Mouse (Mus musculus) liver, adult 2 months (tissue): ENCODE data around the gene Aass. TPM values are rescaled to one million over a fixed set of nuclear protein-coding genes. Genes with fewer than 3 reads are reported as not detected.
A peak's percentile ranks its signal among the peaks of the same experiment; 100 is the strongest.
"Not testable (repeated sequence)": the region's sequence is repeated elsewhere in the genome, so short reads cannot be mapped to it uniquely, and the experiment has no call there.

ENCODE experiments used
- DNase-seq: peaks from one replicate; pipeline ENCODE4 v3.0.0-alpha.2; 2011; ENCODE audit warnings: low read depth, low spot score; ENCODE audit errors: extremely low read depth
- H3K27ac ChIP-seq: fragments of 200-500 bp; replicated peaks from 2 replicates; pipeline ENCODE4 v1.5.1; 2012; ENCODE audit warnings: low read depth, mild to moderate bottlenecking, control low read depth, inconsistent platforms, low read length; ENCODE audit not compliant: insufficient read depth
- H3K27me3 ChIP-seq: fragments of 200-500 bp; 2 replicates; pipeline ENCODE4 v1.6.1; 2012; ENCODE audit warnings: mild to moderate bottlenecking, moderate library complexity, low read length, inconsistent platforms; ENCODE audit not compliant: control insufficient read depth, insufficient read depth
- H3K36me3 ChIP-seq: fragments of 200-500 bp; 2 replicates; pipeline ENCODE4 v1.6.1; 2012; ENCODE audit warnings: low read length, inconsistent platforms; ENCODE audit not compliant: control insufficient read depth, insufficient read depth
- H3K4me1 ChIP-seq: fragments of 200-500 bp; 2 replicates; pipeline ENCODE4 v1.6.1; 2011; ENCODE audit warnings: low read length; ENCODE audit not compliant: control insufficient read depth, insufficient read depth
- H3K4me3 ChIP-seq: fragments of 200-500 bp; 2 replicates; pipeline ENCODE4 v1.5.1; 2011; ENCODE audit warnings: low read depth, mild to moderate bottlenecking, control low read depth, low read length, moderate library complexity; ENCODE audit not compliant: insufficient read depth
- H3K79me2 ChIP-seq: fragments of 200-500 bp; 2 replicates; pipeline ENCODE4 v1.6.1; 2012; ENCODE audit warnings: inconsistent platforms, mild to moderate bottlenecking, low read length, moderate library complexity; ENCODE audit not compliant: control insufficient read depth, insufficient read depth
- H3K9ac ChIP-seq: fragments of 200-500 bp; 2 replicates; pipeline ENCODE4 v1.6.1; 2012; ENCODE audit warnings: low read depth, mild to moderate bottlenecking, control low read depth, inconsistent platforms, low read length
- CTCF ChIP-seq: fragments of 200-500 bp; IDR thresholded peaks from 2 replicates; pipeline ENCODE4 v1.5.1; 2011; ENCODE audit warnings: low read depth, low read length, control low read depth
- POLR2A ChIP-seq: fragments of 200-500 bp; IDR thresholded peaks from 2 replicates; pipeline ENCODE4 v1.6.1; 2011; ENCODE audit warnings: low read length, control low read depth; ENCODE audit not compliant: insufficient read depth; ENCODE audit errors: extremely low read depth
- WGBS: fragments of 180-500 bp; shearing (Covaris S2); methylation state at CpG from one replicate; pipeline ENCODE4 v1.1.7; 2018; 5-methylcytosine and 5-hydroxymethylcytosine counted together
- polyA plus RNA-seq: library from polyadenylated mRNA; depleted of rRNA; stranded (reverse); fragments of >200 nt; gene quantifications from 2 replicates; pipeline ENCODE4 v1.2.3, GENCODE M21; 2012; rRNA removed
- total RNA-seq: library from RNA; depleted of rRNA; stranded (reverse); fragments of >200 nt; gene quantifications from 2 replicates; pipeline ENCODE4 v1.2.3, GENCODE M21; 2014; rRNA removed

Aass gene
- total RNA-seq (328 and 378 TPM in 2 replicates), polyA plus RNA-seq (66.8 and 84.2 TPM in 2 replicates)

- TF ChIP-seq POLR2A (peak; percentile 36; the same call in 1 of the 2 replicates), CTCF (no peak)
- Histone ChIP-seq H3K4me3 (peak within 1 kb of the TSS; percentile 99), H3K79me2 (peaks cover 7% of the 10 kb centered on the region; the same call in 1 of the 2 replicates), H3K27me3 (no peaks in the 10 kb centered on the region), H3K4me1 (peaks cover 13% of the 10 kb centered on the region), H3K27ac (peak within 1 kb of the TSS; percentile 99), H3K9ac (peak within 1 kb of the TSS; percentile 92), H3K36me3 (no peaks in the 10 kb centered on the region; the same call in 1 of the 2 replicates)
- peak; percentile 100 for DNase-seq
- WGBS: 2% methylated on average over 20 of the region's 20 CpGs
Observed at GRCm38 (mm10) chr6:23132573-23133181, at the start of gene Aass. Gene Aass, minus strand, starts transcription at chr6:23132986.

- Histone ChIP-seq H3K79me2 (no peaks in the 10 kb centered on the region), H3K4me3 (no peak overlapping the region), H3K4me1 (no peaks in the 10 kb centered on the region), H3K27me3 (no peaks in the 10 kb centered on the region), H3K36me3 (no peaks in the 10 kb centered on the region), H3K27ac (no peak overlapping the region), H3K9ac (no peak overlapping the region)
- peak; percentile 25 for DNase-seq
- 11% methylated on average over 8 of the region's 8 CpGs for WGBS
- TF ChIP-seq POLR2A (no peak), CTCF (0 out of 2 replicates have a peak, but pooled peaks have one; percentile 16)
Observed at GRCm38 (mm10) chr6:23180096-23180495, 47.3 kb upstream of the Aass start.

GRCm38 (mm10) chr6:23163824-23164223 lies 31.0 kb upstream of the Aass start:
- not testable (repeated sequence) for H3K9ac ChIP-seq

GRCm38 (mm10) chr6:23156357-23156756 lies 23.6 kb upstream of the Aass start:
- not testable (repeated sequence) for H3K4me1 ChIP-seq, H3K4me3 ChIP-seq, H3K27me3 ChIP-seq, H3K79me2 ChIP-seq, H3K27ac ChIP-seq, H3K9ac ChIP-seq, H3K36me3 ChIP-seq, DNase-seq
- 48% methylated on average over 3 of the region's 3 CpGs for WGBS

More at GRCm38 (mm10) chr6:23163824-23164223, 31.0 kb upstream of the Aass start:
- 28% methylated on average over 2 of the region's 2 CpGs for WGBS
- not testable (repeated sequence) for H3K4me3 ChIP-seq, H3K79me2 ChIP-seq, DNase-seq, H3K36me3 ChIP-seq, H3K4me1 ChIP-seq, H3K27ac ChIP-seq, H3K27me3 ChIP-seq

- peak; percentile 53 for TF ChIP-seq CTCF
- TF ChIP-seq POLR2A: no peak
- Histone ChIP-seq H3K4me3 (no peak overlapping the region), H3K79me2 (no peaks in the 10 kb centered on the region), H3K36me3 (no peaks in the 10 kb centered on the region), H3K27ac (no peak overlapping the region), H3K9ac (no peak overlapping the region), H3K4me1 (no peaks in the 10 kb centered on the region), H3K27me3 (no peaks in the 10 kb centered on the region)
- peak; percentile 65 for DNase-seq
- WGBS: 75% methylated on average over 2 of the region's 2 CpGs
Observed at GRCm38 (mm10) chr6:23153112-23153511, 20.3 kb upstream of the Aass start.

- Histone ChIP-seq H3K79me2 (no peaks in the 10 kb centered on the region), H3K4me1 (peaks cover 18% of the 10 kb centered on the region), H3K4me3 (no peak overlapping the region), H3K27me3 (no peaks in the 10 kb centered on the region), H3K27ac (peak overlapping the region; percentile 52), H3K36me3 (no peaks in the 10 kb centered on the region), H3K9ac (no peak overlapping the region)
- TF ChIP-seq CTCF: no peak
- TF ChIP-seq POLR2A: no peak
- peak; percentile 97 for DNase-seq
- WGBS: 23% methylated on average over 2 of the region's 2 CpGs
Observed at GRCm38 (mm10) chr6:23147221-23147620, 14.4 kb upstream of the Aass start.
